Mouse (Mus musculus) ES-E14 (cell line): ENCODE data around the gene Mfap3. TPM values are rescaled to one million over a fixed set of nuclear protein-coding genes. Genes with fewer than 3 reads are reported as not detected.

Experiments used
- DNase-seq: peaks from one replicate; pipeline ENCODE4 v3.0.0-alpha.2; 2013; ENCODE audit warnings: low read depth, low spot score
- H3K27ac ChIP-seq: 2 replicates; pipeline ENCODE4 v1.5.1; 2012; ENCODE audit warnings: low read depth, mild to moderate bottlenecking, low read length, moderate library complexity, mixed read lengths; ENCODE audit not compliant: poor library complexity, insufficient read depth, severe bottlenecking
- H3K36me3 ChIP-seq: 2 replicates; pipeline ENCODE4 v1.6.1; 2012; ENCODE audit warnings: mild to moderate bottlenecking, low read length, moderate library complexity, mixed read lengths; ENCODE audit not compliant: control insufficient read depth, poor library complexity, insufficient read depth, severe bottlenecking
- H3K4me1 ChIP-seq, 2 experiments: fragments of 150-350 bp in 1 of 2; sonication (generic) in 1 of 2; 2 replicates each; pipeline ENCODE4 v1.6.1; 2012; ENCODE audit warnings: low read length in 2 of 2, mild to moderate bottlenecking in 1 of 2, mixed read lengths in 1 of 2; ENCODE audit not compliant: control insufficient read depth in 2 of 2, insufficient read depth in 2 of 2, poor library complexity in 1 of 2
- H3K4me3 ChIP-seq, 2 experiments: fragments of 150-350 bp in 1 of 2; sonication (generic) in 1 of 2; 2 replicates each; pipeline ENCODE4 v1.5.1; 2012; ENCODE audit warnings: low read length in 2 of 2, low read depth in 1 of 2, mild to moderate bottlenecking in 1 of 2, mixed read lengths in 1 of 2; ENCODE audit not compliant: insufficient read depth in 1 of 2, poor library complexity in 1 of 2, severe bottlenecking in 1 of 2
- H3K9ac ChIP-seq: 2 replicates; pipeline ENCODE4 v1.6.1; 2012; ENCODE audit warnings: low read depth, mild to moderate bottlenecking, low read length, mixed read lengths; ENCODE audit not compliant: poor library complexity, insufficient read depth, severe bottlenecking
- H3K9me3 ChIP-seq: fragments of 150-350 bp; sonication (generic); 2 replicates; pipeline ENCODE4 v1.6.1; 2012; ENCODE audit warnings: low read depth, mild to moderate bottlenecking, low read length; ENCODE audit not compliant: control insufficient read depth, insufficient read depth
- CHD2 ChIP-seq: IDR thresholded peaks from 2 replicates; pipeline ENCODE4 v1.6.1; 2014; ENCODE audit warnings: mild to moderate bottlenecking, low read depth, low read length, inconsistent platforms
- HCFC1 ChIP-seq: IDR thresholded peaks from 2 replicates; pipeline ENCODE4 v1.6.1; 2012; ENCODE audit warnings: low read length, inconsistent platforms, borderline replicate concordance; ENCODE audit not compliant: insufficient read depth
- MAFK ChIP-seq: IDR thresholded peaks from 2 replicates; pipeline ENCODE4 v1.6.1; 2014; ENCODE audit warnings: mild to moderate bottlenecking, low read depth, low read length, inconsistent platforms; ENCODE audit not compliant: insufficient read depth
- ZC3H11A ChIP-seq: IDR thresholded peaks from 2 replicates; pipeline ENCODE4 v1.6.1; 2012; ENCODE audit warnings: low read depth, mild to moderate bottlenecking, inconsistent platforms, low read length, borderline replicate concordance
- ZNF384 ChIP-seq: IDR thresholded peaks from 2 replicates; pipeline ENCODE4 v1.6.1; 2012; ENCODE audit warnings: low read depth, low read length, inconsistent platforms
- in situ Hi-C, 2 experiments: fragments of 600-800 bp; cut with MboI; formaldehyde crosslinking; loops; one replicate each; pipeline ENCODE4 v1.15.1; 2025; ENCODE audit warnings: low sequenced_read_pairs in 2 of 2, inconsistent platforms in 1 of 2; ENCODE audit not compliant: unreplicated experiment in 2 of 2
- total RNA-seq: library from RNA; depleted of rRNA; stranded (reverse); fragments of 300-350 nt; gene quantifications from 2 replicates; pipeline ENCODE4 v1.2.3, GENCODE M21; 2012

Mfap3 gene
- total RNA-seq, 1 experiment: 36.2 TPM

DNA sequence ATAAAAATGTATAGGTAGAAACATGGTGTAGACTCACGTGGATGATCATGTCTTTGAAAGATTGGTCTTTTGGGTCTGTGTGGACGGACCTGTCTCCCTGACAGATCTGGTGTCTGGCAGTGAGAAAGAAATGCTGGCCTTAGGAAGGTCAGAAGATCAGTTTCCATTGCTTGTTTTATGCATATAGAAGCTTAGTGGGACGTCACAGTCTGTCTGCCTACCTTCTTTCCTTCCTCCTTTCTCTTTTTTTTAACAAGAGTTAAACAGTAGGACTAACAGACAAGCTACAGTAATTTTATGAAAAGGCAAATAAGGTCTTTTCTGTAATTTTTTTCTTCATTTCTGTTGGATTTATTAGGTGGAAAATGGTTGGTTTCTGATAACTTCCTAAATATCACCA, 10.6 kb downstream of the Mfap3 start:
- TF ChIP-seq CHD2 (no peak), ZC3H11A (no peak), ZNF384 (peak; percentile 68; the same call in 1 of the 2 replicates)
- H3K36me3 ChIP-seq: peaks cover 21% of the 10 kb centered on the region
- in situ Hi-C loops: no loop called here
- no peak overlapping the region for H3K27ac ChIP-seq
- no peaks in the 10 kb centered on the region for H3K9me3 ChIP-seq
- no peak for DNase-seq
- H3K4me3 ChIP-seq: no peak overlapping the region
- H3K9ac ChIP-seq: no peak overlapping the region
- no peaks in the 10 kb centered on the region for H3K4me1 ChIP-seq

DNA sequence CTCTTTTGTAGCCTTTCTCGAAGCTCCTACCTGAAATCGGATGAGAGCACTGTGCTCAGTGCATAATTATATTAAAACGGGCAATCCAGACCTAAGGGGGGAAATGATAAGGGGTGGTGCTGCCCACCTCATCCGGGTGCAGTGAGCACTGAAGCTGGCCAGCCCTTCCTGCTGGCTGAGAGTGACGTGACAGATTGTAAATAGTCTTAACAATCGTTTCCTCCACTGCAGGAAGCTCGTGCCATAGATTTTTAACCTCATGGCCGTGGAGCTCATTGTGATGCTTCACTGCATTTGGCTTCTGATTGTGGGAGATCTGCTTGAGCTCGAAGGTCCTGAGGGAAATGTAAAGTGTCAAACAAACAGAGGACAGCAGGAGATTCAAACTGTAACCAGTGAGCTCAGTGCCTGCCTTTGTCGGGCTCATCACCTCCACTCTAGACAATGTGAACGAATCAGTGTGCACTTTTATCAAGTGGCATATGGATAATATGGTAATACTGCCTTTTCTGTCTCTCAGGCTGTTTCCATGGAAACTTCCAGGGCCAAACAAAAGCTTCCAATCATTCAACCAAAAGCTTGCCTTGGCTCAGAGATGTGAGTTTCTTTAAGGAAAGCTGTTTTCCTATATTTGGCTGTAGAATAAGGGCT, 13.0 kb downstream of the Mfap3 start:
- no peak overlapping the region for H3K9ac ChIP-seq
- H3K4me3 ChIP-seq: no peak overlapping the region
- H3K4me1 ChIP-seq: no peaks in the 10 kb centered on the region
- TF ChIP-seq CHD2 (no peak), MAFK (no peak), HCFC1 (no peak), ZNF384 (no peak), ZC3H11A (no peak)
- H3K27ac ChIP-seq: no peak overlapping the region
- DNase-seq: no peak
- no peaks in the 10 kb centered on the region for H3K9me3 ChIP-seq
- in situ Hi-C loops: no loop called here
- peaks cover 19% of the 10 kb centered on the region for H3K36me3 ChIP-seq

DNA sequence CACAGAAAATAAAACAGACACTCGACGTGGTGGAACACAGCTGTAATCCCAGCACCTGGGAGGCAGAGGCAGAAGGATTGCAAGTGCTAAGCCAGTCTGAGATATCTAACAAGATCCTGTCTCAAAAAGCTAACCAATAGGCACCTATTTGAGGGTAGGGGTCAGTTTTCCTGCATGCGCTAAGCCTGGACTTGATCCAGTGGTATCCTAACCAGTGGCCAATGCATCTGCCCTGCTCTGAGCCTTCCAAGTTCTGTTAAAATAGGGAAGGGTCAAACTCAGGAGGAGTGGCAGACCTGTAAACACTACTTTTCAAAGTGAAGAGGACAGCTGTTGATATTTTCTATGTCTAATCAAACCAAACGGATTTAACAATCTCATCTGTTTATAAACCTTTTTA, 13.8 kb downstream of the Mfap3 start:
- Histone ChIP-seq H3K4me1 (no peaks in the 10 kb centered on the region), H3K9ac (no peak overlapping the region), H3K9me3 (no peaks in the 10 kb centered on the region), H3K36me3 (peaks cover 19% of the 10 kb centered on the region), H3K4me3 (no peak overlapping the region), H3K27ac (no peak overlapping the region)
- no peak for DNase-seq
- in situ Hi-C loops: no loop called here
- no peak for TF ChIP-seq ZC3H11A
- no peak for TF ChIP-seq CHD2
- no peak for TF ChIP-seq MAFK
- no peak for TF ChIP-seq HCFC1
- no peak for TF ChIP-seq ZNF384

DNA sequence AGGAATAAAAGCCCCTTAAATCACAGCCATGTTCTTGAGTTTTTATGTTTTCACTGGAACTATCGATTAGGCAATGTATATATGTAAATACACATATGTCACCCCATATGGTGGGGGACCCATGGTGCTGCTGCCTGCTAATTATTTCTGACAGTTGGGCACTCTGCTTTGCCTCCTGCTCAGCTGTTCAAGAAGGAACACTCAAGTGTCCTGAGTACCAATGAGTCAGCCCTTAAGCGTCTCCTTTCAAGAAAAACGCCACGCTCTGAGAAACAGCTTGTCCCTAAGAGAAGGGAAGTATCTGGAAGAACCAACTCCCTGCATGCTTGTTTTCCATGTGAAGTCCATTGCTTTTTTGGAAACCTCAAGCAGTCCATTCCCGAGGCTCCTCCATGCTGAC, 17.4 kb downstream of the Mfap3 start:
- in situ Hi-C loops: no loop called here
- Histone ChIP-seq H3K36me3 (peaks cover 6% of the 10 kb centered on the region; the same call in 1 of the 2 replicates), H3K9me3 (no peaks in the 10 kb centered on the region), H3K4me1 (no peaks in the 10 kb centered on the region), H3K9ac (no peak overlapping the region), H3K27ac (no peak overlapping the region), H3K4me3 (no peak overlapping the region)
- no peak for DNase-seq
- TF ChIP-seq HCFC1 (no peak), ZC3H11A (no peak), MAFK (no peak), ZNF384 (no peak), CHD2 (no peak)
